Mouse (Mus musculus) liver, adult (tissue): Measurements from ENCODE around the gene Sdk2.

Experiments used
- GATA4 ChIP-seq: IDR thresholded peaks from 2 replicates; pipeline ENCODE4 v1.6.1; 2014; ENCODE audit warnings: mild to moderate bottlenecking, low read length; ENCODE audit not compliant: insufficient replicate concordance

Gene Sdk2

GRCm38 (mm10) chr11:113764132-113764849 lies 302.6 kb downstream of the Sdk2 start:
- no peak for TF ChIP-seq GATA4

DNA sequence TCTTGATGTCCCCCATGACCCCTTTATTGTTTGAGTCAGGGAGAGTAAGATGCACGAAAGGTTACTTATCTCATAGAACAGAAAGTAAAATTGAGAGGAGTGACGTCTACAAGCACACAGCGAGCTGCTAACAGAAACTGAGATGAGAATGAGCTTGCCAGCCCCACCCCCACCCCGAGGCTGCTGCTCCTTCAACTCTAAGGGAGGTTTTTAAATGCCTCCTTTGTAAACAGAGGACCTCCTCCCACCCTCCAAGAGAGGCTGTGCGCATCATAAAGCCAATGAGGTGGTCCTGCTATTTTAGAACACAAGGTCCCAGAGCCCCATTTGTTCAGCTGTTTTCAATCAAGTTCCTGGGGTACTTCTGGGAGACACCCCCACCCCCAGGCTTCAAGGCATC lies 303.4 kb downstream of the Sdk2 start:
- no peak for TF ChIP-seq GATA4

DNA sequence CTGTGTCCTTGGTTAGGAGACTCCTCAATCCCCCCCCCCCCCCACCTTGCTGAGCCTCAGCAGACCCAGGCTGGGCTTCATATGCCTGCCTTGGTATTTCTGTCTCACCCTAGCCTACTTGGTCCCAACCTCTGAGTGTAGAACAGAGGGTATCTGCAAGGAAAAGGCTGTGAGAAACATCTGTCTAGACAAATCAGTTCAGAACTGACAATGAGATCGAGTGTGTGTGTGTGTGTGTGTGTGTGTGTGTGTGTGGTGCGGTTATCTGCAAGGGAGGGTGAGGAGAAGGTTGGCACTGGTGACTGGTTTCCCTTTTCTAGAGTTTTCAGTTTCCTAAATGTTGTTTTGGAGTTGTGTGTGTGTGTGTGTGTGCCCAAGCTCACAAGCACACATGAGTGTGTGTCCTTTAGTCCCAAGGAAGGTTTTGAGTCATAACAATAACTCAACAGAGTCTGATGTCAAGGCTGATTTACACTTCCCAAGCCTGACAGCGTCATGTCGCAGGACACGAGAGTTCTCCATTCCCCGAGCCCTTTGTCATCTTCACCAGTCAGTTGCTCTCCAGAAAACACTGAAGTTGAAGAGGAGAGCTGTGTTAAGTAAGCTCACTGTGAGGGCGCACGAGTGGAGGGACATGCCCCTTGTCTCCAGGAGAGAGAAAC lies 304.6 kb downstream of the Sdk2 start:
- no peak for TF ChIP-seq GATA4

DNA sequence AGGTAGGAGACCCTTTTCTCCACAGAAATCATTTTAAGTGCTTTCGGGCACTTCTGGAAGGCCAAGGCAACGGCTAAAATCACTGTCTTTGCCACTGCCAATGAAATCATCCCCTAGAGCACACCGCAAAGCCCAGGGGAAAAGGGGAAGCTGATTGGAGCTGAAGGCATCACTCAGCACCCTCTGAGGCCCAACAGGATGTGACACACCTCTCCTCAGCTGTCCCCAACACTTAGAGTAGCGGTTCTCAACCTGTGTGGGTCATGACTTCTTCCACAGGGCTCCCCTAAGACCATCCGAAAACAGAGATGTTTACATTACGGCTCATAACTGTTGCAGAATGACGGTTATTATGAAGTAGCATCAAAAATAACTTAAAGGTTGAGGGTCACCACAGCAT lies 305.2 kb downstream of the Sdk2 start:
- no peak for TF ChIP-seq GATA4

DNA sequence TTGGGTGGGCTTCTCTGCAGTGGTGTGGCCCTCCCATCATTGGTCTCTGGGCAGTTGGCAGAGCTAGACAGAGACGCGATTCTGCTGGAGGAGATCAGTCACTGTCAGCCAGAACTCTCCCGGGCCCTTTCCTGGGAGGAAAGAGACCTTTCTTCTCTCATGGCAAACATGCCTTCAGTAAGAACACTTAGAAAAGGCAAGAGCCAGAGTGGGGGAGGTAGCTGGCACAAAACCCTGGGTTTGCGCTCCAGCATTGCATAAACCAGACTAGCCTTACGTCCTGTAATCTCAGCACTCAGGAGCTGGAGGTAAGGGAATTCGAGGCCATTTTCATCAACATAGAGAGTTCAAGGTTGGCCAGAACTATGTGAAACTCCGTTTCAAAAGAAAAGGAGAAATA lies 306.4 kb downstream of the Sdk2 start:
- no peak for TF ChIP-seq GATA4

DNA sequence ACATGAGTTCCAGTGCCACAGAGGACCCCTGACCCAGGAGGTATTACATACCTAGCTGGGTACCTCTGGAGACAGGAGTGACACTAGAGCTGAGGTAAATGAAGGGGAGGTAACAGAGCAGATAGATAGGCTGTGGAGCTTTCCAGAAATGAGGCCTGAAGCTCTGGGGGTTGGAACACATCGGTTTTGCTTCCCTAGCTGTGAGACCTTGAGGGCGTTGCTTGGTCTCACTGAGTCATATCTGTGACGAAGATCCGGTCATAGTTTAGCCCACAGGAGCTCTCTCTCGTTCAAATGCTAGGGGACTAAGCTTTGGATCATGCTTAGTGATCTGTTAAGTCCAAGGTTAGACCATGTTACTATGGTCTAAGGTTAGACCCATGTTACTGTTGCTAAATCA lies 308.0 kb downstream of the Sdk2 start:
- no peak for TF ChIP-seq GATA4

GRCm38 (mm10) chr11:113756578-113756977 lies 310.3 kb downstream of the Sdk2 start:
- TF ChIP-seq GATA4 = no peak

- TF ChIP-seq GATA4 = no peak
Observed at GRCm38 (mm10) chr11:113755878-113756277, 311.0 kb downstream of the Sdk2 start.

GRCm38 (mm10) chr11:113754845-113755244 lies 312.0 kb downstream of the Sdk2 start:
- no peak for TF ChIP-seq GATA4

DNA sequence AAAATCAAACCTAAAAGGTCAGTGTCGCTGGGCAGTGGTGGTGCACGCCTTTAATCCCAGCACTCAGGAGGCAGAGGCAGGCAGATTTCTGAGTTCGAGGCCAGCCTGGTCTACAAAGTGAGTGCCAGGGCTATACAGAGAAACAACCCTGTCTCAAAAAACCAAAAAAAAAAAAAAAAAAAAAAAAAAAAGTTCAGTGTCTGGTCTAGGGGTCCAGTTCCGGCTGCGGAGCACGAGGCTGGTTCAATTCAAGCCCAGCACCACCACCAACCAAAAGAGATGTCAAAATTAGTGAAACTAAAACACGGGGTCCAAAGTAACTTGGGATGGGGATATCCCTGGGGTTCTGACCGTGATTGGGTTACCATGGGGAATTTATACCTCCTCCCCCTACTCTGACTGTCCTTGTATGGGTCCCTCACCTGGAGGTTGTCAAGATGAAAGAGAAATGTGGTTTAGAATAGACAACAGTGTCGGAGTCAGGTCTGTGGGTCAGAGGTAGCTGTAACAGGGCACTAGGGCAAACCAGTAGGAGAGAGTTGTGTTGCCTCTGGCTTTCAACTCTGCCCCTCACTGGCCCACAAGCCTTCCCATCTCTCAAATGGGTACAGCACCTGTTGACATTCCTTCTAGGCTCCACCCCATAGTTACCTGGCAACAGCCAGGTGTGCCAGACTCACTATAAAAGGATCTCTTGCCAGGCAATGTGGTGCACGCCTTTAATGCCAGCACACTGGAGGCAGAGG lies 314.0 kb downstream of the Sdk2 start:
- TF ChIP-seq GATA4 = no peak

DNA sequence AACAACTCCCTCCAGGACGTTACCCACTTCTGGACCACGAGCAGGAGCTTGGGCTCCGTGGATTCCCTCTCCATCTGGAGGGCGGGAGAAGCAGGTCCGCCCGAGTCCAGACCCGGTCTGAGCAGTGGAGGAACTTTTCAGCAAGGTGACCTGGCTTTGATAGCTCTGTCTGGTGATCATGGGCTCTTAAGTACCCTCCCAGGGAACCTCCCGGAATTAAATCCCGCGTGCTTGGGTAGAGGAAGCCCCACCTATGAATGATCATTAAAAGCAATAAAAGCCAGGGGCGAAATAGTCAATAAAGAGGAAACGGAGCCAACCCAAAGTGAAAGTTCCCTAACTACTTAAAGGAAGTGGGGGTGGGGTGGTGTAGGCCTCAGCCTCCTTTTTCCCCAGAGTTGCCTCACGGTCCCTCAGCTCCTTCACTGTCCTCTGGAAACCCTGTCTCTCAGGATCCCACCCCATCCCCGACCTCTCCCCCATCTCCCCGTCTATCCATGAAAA lies 314.6 kb downstream of the Sdk2 start:
- TF ChIP-seq GATA4 = no peak

DNA sequence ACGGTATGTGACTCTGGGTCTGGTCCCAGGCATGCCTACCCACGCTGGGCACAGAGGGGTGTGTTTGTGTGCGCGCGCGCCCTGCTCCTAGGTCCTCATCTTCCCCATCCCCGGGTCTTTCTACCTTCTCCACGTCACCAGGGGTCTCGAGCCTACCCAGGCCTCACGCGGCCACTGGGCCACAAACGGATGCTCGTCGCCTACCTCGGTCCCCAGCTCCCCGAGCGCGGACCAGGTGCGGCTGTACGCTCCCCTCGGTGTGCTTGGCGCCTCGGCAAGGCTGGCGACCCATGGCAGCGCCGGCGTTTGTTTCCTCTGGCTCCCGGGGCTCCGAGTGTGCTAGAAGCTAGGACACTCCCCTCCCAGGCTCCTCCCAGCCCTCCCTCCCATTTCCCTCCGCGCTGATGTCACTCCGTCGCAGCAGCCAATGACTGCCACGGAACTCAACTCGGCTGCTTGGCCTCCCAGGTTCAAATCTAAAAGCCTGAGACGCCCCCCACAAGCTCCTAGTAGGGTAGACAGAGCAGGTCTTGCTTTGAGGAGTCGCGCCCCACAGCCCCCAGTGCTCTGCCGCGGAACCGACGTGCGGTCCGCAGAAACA lies 315.3 kb downstream of the Sdk2 start, which contains the start of gene Cdc42ep4:
TSS of gene Cdc42ep4 (minus strand) at position 398 of the 601 bp plus-strand sequence.
- TF ChIP-seq GATA4 = no peak

GRCm38 (mm10) chr11:113750571-113751483 lies 316.0 kb downstream of the Sdk2 start:
- peak; percentile 15; the same call in 1 of the 2 replicates for TF ChIP-seq GATA4

DNA sequence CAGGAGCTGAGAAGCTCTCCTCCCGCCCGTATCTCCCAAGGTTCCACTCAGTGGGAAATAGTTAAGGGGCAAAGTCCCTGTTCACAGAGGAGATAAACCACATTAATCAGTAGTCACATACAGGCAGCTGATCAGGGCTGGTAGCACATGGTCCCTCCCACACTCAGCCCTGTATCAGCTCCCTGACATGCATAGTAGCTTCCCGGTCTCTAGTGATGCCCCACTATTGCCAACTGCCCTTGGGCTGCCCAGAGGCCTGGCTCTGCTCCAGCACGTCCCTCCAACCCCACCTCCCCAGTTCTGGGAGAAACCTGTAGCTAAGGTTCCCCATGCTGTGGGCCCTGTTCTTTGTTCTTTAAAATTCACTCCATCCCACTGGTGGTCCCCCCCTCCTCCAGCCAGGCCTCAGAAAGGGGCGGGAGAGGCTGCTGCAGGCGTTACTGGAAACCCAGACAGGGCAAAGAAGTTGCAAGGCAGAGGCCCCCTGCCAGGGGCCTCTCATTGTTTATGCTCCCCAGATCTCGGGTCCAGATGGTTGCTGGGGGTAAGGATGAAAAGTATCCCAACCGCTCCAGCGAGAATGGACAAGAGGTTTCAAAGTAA lies 317.0 kb downstream of the Sdk2 start:
- peak; percentile 86; the same call in 1 of the 2 replicates for TF ChIP-seq GATA4
